Mouse (Mus musculus) kidney, postnatal 25 days (tissue): ENCODE results near the gene Usp28.
A peak's percentile ranks its signal among the peaks of the same experiment; 100 is the strongest.

Experiments
- DNase-seq, 2 experiments: peaks; one replicate each; pipeline ENCODE4 v3.0.0; 2021; ENCODE audit warnings: mixed read lengths in 2 of 2

Gene Usp28

DNA sequence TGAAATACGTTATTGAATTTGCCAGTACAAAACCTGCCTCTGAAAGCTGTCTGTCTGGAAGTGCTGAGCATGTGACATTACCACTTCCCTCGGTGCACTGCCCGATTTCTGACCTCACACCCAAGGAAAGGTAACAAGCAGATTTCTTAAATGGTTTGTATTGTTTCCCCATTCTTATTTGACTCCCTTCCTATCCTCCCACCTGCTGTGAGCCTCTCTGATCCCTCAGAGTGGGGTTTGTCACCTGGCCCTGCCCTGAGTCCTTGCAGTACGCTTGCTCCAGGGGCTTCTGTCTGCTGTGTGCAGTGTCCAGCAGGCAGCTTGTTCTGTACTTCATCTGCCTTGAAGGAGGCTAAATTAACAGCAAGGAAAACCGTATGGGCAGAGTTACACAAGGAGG lies 38.8 kb downstream of the Usp28 start:
- no peak for DNase-seq

DNA sequence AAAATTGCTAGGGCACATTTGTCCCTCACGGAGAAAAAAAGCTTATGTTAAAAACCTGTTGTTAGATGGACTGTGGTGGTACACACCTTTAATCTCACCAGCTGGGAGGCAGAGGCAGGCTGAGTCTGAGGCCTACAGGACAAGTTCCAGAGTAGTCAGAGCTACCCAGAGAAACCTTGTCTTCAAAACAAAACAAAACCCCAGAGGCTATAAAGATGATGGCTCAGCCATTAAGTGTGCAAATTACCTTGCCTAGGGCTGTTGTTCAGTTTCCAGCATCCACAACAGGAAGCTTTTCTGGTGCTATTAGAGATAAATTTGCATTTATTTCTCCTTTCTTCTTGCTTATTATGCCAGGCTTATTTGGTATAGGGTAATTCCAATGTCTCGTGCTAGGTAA lies 39.4 kb downstream of the Usp28 start:
- no peak for DNase-seq

- DNase-seq = no peak
Measured at GRCm38 (mm10) chr9:49034764-49035163, 49.6 kb downstream of the Usp28 start.

DNA sequence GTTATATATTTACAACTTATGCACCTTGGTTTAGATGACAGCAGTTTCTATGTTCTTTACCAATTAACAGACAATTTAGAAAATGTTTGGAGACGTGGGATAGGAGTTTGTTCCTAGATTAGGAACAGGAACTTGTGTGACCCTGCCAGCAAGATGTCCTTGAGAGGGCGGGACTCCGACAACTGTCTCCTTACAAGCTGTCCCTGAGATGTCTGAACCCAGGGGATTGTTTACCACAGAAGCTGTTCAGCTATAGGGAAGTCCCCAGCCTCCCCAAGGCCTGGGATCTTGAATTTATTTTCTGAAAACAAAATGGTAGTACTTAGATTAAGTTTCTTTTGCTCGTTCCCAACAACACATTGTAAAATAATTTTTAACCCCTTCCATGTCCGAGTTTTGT lies 65.7 kb downstream of the Usp28 start:
- no peak for DNase-seq

- peak; percentile 68 to 83 for DNase-seq
Measured at GRCm38 (mm10) chr9:49051349-49051748, 66.2 kb downstream of the Usp28 start.

DNA sequence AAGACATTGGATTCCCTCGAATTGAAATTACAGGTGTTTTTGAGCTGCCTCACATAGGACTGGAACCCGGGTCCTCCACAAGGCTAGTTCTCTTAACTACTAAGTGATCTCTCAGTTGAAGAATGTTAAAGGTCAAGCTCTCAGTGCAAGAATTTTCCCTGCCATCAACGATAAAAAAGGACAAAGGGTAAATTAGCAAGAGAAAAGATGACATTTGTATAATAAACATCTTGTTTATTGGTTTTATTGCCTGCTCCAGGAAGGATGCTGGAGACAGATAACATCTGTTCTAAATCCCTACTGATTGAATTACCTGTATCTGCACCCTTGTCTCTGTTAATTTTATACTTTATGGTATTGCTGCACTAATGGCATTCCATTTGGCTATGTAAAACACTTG lies 68.9 kb downstream of the Usp28 start:
- no peak for DNase-seq

DNA sequence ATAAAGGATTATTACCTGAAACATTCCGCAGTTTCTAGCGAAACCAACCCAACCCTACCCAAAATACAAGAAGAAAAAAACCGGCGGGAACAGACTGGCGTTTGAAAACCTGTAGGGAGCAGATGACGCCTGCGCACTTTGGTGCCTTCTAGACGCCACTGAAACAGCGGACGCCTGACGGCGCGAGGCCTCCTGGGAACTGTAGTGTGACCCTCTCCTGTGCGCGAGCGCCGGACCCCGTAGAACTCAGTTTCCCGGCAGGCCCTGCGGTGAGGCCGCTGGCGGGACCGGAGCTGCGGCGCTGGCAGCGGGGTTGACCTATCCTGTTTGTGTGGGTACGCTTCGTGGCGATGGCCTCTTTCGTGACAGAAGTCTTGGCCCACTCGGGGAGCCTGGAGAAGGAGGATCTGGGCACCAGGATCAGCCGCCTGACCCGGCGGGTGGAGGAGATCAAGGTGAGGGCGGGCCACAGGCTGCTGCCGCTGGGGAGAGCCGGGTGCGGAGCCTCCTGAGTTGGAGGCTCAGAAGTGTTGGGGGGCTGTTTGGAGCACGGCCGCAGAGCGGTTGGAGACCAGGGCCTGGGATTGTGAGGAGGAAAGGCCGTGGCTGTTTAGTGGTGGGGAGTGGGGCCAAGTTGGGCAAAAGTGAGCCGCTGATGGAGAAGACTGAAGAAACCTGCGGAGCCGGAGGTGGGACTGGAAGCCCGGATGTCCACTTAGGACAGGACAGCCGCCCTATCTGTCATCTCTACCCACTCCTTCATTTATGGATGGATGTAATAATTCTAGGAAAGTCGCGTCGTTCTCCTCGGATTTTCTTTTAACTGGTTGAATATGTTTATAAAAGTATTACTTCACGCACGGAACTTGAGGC lies 70.4 kb downstream of the Usp28 start, which contains the start of gene Zw10:
Gene Zw10 (plus strand): TSS at position 281 of the 873 bp plus-strand sequence.
- peak; percentile 95 to 97 for DNase-seq

DNA sequence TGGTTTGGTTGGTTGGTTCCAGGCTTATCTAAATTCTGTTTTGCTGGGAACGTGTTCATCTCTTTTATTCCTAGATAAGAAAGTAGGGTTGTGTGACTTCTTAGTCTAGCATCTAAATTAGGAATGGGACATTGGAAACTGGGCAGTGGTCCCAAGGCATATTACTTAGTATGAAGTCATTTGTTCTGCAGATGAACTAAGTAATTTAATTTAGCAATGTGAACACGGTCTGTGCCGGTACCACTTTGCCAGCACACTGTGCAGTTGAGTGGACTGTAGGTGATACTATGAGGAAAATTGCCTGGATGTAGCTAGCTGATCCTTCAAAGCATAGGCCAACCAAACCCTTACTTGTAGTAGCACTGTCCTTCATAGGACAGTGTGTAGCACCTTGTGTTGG lies 91.7 kb downstream of the Usp28 start:
- DNase-seq = no peak

GRCm38 (mm10) chr9:49081107-49081506 lies 95.9 kb downstream of the Usp28 start, which contains the start of gene Tmprss5:
Tmprss5 (plus strand) TSS chr9:49081260.
- no peak for DNase-seq

DNA sequence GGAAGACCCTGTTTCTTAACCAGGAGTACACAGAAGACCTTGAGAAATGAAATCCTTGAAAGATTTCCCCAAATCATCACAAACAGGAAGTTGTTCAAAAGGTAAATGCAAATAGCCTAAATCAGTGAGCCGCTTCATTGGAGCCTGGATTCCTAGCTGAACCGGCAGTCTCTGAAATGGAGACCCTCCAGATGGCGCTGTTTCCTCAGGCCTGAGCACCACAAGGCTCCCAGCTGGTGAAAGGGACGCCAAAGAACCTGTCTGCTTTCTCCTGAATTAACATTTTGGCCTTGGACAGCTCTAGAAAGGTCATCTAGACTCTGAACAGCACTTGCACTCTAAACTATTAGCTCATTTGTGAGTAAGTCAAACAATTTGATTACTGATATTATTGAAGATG lies 96.4 kb downstream of the Usp28 start:
- peak; percentile 79 to 87 for DNase-seq

DNA sequence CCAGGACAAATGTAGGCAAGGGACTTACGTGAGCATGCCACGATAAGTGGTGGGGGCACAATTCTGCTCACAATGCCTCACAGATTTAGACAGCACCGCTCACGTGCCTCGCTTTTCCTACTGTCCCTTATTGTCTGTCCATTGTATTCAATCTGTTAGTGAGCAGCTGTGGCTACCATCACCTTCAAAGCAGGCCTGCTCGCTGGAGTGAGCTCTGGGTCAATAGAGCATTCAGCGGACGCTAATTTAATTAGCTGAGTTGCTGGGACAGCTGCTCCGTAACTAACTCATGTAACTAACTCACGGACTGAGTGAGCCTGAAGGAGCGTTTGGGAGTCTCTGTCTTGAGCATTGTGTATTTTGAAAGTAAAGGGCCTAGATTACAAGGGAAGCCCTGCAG lies 102.1 kb downstream of the Usp28 start:
- DNase-seq = no peak
